Mouse (Mus musculus): ENCODE data around the gene Sept10.
A peak's percentile ranks its signal among the peaks of the same experiment; 100 is the strongest.

The Sept10 gene

DNA sequence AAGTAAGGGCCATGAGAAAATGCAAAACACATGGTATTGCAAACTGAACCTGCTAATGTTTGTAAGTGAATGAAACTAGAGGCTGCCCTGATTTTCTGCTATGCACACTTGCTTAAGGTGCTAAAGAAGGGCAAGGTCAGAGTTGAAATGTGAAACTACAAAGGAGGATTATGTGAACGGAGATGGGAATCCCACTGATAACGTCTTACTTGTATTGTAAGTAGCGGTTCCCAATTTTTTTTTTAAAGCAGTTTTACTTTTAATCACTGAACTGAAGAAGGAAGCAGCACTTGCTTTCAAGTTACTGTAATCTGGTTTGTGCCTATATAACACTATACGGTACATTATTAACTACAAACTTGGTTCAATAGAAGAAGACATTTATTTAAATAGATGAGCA lies 2.2 kb upstream of the Sept10 start:
- DNase-seq, result no peak

DNA sequence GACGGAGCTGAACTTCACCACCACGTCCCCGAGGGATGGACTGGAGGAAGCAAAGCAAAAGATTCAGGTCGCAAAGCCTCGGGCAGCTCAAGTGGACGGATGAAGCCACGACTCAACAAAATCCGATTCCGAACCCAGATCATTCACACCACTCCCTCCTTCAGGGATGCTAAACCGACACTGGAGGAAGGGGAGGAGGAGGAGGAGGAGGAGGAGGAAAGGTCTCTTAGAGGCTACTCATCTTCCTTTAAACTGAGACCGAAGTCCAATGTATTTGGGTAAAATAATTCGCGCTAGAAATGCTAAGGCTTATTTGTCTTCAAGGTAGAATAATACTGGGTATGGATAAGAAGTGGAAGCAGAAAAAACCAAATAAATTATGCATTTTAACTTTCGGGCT lies 1.7 kb upstream of the Sept10 start:
- DNase-seq, result no peak

DNA sequence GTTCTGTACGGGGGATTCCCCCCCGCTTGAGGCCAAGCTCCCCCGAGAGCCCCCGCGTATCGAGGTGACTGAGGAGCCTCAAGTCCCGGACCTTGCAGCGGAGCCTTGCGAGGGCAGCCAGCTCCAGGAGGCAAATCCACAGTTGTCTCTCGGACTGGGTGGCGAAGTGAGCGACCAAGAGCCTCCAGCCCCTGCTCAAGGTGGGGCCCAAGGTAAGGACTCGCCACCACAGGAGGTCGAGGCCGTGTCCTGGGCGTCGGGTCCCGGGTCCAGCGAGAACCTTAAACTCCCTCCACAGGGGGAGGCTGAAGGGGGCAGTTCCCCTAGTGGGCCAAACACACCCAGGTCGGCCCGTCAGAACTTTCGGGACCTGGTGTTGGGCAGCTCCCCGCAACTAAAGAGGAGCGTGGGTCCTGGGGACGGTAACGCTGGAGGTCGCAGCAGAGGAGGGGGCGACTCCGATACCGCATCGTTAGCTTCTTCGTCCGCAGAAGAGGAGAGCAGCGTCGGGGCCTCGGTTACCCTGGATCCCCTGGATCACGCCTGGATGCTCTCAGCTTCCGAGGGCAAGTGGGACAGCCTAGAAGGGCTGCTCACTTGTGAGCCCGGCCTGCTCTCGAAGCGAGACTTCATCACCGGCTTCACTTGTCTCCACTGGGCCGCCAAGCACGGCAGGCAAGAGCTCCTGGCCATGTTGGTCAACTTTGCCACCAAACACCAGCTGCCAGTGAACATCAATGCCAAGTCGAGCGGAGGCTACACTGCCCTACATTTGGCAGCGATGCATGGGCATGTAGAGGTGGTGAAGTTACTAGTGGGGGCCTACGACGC lies 839 bp upstream of the Sept10 start:
- peak; percentile 32 for DNase-seq

DNA sequence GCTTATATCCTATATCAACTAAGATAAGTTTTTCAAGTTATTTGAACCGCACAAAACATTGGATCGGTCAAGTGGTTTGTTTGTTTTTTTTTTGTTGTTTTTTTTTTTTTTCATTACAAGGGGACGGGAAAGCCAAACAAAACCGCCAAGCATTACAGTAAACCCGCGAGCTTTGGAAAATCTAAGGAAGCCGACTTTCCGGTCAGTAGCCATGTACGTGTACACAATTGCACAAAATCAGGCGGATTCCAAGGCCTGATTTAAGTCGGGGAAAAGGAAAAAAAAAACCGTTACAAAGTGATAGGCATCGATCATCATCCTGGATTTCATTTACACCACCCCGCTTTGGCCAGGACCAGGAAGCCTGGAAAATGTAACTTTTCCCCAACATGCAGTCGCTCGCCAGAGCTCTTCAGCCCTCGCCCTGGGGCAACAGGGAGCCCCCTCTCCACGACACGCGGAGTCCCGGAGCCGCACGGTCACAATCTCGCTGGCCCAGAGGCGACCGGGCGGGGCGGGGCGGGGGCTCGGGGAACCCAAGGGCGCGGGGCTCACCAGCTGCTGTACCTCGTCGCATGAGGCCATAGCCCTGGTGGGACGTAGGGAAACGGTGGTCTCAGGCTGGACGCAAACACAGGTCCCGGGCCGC lies 699 bp downstream of the Sept10 start:
- DNase-seq, result peak; percentile 36

DNA sequence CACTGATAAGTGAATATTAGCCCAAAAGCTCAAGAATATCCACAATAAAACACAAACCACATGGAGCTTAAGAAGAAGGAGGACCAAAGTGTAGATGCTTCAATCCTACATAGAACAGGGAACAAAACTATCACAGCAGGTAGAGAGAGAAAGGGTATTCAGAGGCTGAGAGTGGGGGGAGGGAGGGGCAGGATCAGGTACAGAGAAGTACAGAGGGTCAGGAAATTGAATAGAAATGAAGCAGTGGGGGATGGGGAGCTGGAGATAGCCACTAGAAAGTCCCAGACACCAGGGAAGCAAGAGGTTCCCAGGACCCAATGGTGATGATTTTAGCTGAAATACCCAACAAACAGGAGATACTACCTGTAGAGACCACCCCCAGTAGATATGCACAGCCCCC lies 21.6 kb downstream of the Sept10 start:
- no peak for DNase-seq

DNA sequence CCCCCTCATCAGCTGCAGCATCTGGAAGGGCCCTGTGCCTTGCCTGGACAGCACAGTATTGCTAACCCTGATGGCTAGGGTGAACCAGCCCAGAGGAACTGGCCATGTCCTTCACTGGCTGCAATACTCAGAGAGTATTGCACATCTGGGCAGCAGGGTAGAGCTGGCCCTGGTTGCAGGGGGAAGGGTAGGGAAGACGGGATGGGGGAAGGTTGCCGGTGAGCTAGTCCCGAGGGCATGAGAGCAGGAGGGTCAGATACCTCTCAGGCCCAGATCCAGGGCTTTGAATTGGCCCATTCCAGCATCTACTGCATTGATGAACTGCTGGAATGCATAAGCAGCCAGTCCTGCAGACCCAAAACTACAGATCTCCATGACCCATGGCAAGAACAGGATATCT lies 24.9 kb downstream of the Sept10 start:
- no peak for DNase-seq

DNA sequence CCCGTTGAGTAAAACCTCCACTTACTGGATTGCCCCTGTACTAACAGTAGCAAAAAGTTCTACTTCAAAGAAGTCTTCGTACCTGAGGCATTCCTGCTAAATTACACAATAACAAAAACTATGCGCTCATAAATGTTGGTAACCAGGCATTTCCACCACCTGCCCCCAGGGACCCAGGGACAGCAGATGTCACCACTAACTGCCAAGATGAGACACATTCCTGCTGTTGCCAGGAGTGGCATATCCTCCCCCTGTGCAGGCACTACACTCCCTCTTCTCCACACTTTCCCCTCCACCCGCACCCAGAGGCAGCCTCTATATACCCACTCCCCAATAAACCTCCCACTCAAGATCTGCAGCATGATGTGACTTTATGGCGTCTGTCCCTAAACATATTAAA lies 26.8 kb downstream of the Sept10 start:
- DNase-seq, result no peak

DNA sequence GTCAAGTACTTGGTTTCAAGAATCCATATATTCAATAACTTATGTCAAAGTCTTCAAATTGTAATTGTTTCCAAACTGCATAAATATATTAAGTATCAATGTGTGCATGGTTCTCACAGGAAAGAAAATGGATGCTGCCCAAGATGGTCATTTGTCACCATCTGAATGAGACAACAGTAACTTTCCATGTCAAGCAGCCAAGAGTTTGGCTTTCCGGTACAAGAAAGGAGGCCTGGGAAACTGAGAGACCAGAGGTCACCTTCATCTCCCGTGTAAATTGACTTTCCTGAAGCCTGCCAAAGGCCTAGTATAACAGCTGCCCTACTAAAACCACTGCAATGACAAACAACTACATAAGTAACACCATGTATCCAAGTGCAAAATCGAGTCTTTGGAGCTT lies 39.3 kb downstream of the Sept10 start:
- DNase-seq, result peak; percentile 41

DNA sequence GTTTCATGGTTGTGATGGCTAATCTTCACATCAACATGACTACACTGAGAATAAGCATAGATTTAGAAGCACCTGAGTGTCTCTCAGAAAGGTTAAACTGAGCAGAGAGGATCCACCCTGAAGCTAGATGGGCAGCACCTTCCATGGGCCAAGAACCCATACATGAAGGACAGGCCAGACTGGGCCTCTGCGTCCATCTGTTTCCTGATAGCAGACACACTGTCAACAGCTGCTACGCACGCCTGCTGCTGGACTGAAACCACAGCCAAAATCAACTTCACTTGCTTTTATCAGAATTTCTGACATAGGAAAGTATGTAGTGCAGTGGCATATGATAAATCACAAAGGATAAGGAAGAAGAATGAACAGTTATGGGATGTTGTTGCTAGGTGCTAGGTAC lies 42.0 kb downstream of the Sept10 start:
- peak; percentile 18 for DNase-seq

DNA sequence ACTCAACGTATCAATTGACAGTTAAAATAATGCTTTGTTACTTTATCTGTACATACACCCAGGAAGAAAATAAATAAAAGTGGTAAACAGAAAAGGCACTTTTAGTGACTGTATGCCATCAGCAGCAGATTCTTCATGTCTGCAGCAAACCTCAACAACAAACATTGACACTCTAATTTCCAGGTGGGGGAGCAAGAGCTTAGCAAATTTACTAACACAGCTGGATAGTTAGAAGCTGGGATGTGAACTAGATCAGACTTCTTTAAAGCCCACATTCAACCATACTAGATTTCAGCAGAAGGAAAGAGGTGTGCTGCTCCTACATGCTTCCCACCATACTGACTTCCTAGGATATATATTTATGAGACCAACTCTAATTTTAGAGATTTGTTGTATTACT lies 49.1 kb downstream of the Sept10 start:
- no peak for DNase-seq

DNA sequence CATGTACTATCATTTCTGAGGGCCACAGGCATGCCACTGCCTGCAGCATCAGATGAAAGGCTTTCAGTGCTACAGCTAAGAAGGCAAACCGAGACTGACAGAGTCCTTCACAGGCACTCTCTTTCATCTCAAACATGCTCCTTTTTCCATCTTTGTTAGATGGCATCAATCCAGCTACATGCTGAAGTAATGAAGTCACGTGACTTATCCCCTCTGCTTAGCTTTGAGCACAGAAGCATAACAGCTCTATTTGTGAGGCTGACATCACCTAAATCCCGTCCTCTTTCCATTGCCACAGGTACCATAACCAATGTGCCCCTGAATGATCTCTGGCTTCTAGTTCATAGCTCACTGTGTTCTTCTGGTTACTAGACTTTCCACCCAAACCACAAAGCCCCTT lies 50.6 kb downstream of the Sept10 start:
- no peak for DNase-seq

DNA sequence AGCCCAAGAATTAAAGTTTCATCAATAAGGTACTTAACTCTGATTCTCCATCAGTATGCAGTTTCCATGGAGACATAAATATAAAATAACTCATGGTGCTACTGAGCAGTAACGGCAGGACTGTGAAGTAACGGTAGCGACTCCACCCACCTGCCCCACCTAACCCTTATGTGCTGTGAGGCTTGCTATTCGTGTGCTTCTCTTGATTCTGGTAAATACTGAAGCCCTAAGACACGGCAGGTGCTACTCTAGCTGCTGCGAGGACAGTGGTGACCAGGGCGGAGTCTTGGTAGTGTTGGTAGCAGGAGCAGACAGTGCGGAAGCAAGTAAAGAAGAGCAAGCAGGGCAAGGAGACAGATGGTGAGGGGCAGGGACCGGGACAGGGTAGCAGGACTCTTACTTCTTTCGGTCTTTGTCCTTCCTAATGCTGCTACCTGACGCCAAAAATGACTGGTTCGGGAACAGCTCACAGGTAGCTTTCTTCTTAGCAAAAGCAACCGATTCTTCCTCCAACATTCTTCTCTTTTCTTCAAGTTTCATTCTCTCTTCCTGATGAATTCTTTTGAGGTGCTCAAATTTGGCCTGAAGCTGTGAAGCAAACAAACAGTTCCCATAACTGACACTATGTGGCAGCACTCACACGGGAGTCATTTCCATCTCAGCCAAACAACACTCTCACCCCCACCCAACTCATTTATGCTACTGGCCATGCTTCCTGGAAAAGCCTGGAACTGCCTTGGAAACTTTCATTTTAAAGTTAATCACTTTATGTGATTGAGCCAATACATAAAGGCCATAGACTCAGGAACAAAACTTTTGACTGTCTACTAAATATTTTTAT lies 55.3 kb downstream of the Sept10 start:
- DNase-seq, result peak; percentile 65

DNA sequence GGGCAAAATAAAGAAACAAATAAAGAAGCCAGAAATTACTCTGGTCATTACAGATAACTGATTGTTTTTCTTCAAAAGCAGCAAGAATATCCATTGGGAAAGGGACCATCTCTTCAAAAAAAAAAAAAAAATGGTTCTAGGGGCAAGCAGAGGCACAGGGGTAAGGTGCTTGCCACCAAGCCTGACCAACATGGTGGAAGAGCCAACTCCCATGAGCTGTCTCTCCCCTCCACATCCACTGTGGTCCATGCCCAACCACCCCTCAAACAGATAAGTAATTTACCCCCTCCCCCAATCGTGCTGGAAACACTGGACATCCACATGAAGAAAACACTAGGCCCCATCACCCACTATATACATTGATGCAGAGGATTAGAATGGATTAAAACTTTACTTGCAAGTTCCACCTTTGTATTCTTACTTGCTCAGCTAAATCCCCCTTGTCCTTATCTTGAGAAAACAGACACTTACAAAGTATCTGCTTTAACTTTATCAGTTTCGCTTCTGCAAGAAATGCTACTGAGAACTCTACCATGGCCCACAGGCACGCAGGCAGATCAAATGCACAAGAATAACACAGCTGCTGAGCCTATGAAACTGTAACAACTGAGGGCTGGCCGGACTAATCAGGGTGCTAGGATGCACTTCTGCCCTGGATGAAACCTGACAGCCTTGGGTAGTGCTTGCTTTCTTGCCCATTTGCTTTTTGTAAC lies 59.3 kb downstream of the Sept10 start:
- no peak for DNase-seq

DNA sequence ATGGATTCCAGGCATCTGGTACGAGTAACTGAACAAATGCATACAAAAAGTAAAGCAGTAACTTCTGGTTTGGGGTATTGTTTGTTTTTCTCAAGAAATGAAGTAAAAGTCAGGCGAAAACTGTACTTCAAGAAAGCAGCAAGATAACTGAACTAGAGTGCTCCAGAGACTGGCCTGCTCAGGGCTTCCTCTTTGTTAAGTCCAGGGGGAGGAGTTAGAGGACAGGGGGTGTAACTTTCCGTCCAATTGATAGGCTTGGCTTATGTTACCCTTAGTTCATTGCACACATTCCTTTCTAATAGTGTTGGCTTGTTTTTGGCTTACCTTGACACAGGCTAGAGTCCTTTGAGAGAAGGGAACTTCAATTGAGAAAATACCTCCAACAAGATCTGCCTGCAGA lies 63.0 kb downstream of the Sept10 start:
- DNase-seq, result no peak

DNA sequence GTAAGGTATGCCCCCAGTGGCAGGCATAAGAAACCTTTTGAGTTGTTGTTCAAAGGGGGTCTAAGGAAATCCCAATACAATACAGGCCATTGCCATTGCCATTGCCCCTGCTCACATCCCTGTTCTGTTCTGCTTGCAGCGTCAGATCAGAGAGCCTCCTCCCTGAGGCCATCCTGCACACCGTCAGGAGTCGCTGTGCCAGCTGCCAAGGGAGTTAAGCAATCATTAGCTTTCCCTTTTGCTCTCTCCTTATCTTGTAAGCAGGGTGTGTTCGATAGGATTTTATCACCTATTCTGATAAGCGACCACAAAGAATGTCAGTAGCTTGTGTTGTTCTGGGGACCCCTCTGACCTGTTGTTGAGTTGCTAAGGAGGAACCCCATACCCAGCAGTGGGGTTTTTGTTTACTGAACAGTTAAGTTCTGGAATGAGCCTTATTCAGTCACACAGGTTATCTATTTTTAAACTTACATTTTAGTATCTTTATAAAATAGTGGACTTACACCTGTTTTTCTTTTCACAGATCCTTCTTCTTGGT lies 69.0 kb downstream of the Sept10 start:
- DNase-seq, result no peak

DNA sequence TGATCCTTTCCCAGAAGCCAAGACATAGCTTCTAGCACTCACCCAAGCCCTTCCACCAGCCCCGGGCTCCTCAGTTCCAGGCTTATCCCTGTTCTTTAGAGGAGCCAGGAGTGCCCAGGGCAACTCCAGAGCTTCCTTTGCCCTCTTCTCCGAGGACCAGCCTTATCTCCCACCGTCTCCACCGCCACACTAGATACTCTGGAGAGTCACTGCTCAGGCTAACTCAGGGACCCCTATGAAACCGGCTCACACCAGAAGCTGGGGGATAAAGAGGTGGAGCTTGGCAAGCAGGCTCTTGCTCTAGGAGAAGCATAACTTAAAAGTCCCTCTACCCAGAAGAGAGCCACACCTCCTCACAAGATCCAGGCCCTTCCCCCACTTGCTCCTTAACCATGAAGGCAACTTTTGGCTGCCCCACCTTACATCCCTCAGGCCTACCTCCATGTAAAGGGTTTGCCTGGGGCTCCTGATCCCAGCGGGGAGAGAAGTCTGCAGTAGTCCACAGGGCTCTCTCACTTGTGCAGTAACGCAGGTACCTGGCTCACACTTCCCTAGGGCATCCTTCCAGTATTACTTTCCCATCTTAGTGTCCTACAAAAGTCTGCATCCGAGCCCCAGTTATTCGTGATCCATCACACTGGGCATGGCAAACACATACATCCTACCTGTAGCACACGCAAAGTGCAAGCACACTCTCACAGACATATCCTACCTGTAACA lies 70.5 kb downstream of the Sept10 start:
- DNase-seq, result no peak

DNA sequence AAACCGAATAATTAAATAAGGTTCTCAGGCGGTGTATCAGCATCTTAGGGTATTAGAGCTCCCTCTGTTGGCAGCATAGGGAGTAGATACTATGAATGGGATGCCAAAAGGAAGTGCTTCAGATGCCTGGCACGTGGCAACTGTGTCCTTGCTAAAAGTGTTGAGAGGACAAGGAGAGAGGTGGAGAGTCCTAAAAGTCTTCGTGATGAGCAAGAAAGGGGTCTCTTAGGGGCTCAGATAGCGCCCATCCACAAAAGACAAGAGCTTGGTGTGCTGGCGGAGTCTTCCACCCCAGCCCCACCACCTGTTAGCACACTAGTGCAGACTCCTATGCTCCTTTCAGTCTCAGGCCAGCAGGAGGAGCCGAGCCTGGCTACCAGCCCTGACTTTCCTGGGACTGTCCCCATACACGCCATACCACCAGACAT lies 71.7 kb downstream of the Sept10 start:
- peak; percentile 56 for DNase-seq

DNA sequence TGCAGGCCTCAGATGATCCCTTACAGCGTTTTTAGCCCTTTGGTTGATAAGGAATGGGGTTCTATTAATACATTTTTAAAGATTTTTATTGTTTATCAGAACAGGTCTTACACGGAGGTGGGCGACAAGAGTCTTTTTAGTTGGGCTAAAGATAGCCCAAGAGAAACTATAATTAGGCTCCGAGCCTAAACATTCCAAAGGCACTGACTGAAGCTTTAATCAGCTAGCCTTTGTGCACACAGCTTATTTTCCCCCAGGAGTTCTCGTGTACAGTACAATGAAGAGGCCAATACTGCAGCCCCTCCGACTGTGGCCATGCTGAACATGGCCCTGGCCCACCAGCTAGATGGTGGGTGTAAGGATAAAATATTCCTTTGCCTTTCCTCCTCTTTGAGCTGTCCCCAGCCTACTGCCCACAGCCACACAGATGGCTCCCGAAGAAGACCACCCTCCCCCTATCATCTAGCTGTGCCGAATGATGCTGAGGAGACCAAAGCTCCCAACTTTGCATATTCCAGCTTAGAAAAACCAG lies 88.1 kb downstream of the Sept10 start:
- no peak for DNase-seq

DNA sequence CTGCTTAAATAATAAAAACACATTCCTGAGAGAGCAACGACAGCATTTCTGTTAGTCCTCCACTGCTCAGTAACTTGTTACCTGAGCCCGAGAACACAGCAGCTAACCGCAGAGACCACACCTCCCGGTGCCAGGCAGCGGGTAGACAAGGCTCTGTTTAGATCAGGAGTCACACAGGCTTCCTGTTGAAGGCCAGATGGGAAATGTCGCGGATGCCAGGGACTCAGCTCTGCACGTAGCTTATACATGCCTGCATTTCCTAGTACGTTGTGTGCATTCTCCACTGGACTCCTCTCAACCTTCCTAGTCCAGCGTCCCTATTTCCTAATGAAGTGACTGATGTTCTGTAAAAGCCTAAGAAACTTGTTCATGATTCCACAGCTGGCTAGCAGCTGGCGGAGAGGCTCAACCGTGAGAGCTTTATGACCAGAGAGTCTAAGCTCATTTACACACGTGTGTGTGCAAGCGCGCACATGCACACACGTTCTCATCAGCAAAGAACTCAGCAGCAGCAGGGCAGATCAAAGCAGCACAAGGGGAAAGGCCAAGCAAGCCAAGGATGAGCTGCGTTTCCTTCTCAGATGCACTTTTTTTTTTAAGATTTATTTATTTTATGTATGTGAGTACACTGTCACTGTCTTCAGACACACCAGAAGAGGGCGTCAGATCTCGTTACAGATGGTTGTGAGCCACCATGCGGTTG lies 89.6 kb downstream of the Sept10 start:
- no peak for DNase-seq

DNA sequence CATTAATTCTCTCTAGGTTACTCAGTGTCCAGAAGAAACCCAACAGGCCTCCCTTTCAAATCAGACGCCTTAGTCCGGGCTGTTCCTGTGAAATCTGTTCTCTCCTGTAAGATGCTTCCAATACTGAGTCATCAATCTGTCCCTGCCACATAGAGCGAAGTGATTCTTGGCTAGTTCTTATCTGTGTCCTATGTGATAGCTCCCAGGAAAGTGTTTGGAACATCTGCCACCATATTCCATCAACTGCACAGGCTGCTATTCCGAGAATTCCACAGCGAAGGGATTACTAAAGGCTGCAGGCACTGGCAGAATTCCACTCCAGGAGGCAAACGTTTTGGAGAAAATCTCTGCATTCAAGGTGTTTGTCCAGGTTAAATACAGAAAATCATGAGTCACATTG lies 94.0 kb downstream of the Sept10 start:
- no peak for DNase-seq

DNA sequence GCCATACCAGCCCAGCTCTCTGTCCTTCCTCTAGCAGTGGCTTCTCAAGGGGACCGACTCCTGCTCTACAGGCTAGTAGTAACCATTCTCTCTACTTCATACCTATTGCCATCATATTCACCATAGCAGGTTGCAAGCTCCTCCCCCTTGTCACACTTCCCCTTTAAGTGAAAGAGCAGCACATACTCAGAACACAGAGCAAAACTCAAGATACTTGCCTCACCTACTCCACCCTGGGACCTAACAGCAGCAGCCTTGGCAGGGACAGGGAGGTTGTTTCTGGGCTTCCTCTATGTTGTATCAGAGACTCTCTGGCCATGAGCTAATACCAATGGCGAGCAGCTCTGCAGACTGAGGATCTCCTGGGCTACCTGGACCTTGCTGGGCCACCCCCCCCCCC lies 96.2 kb downstream of the Sept10 start:
- no peak for DNase-seq

All from kidney, postnatal 14 days (tissue).